Mouse (Mus musculus) E14TG2a.4 (cell line): ENCODE data around the gene Nsl1.

Experiments
- CTCF ChIP-seq: conservative IDR thresholded peaks from 2 replicates; pipeline ENCODE4 v1.5.1; 2014; ENCODE audit warnings: low read length
- NANOG ChIP-seq: IDR thresholded peaks from 2 replicates; pipeline ENCODE4 v1.6.1; 2014; ENCODE audit warnings: borderline replicate concordance, low read length, mixed read lengths

GRCm38 (mm10) chr1:191124288-191124687, 61.5 kb downstream of the Nsl1 start:
- no peak for TF ChIP-seq CTCF
- TF ChIP-seq NANOG = no peak
